Mouse (Mus musculus) heart, adult 2 months (tissue): ENCODE measurements around the gene Zfp513. TPM values are rescaled to one million over a fixed set of nuclear protein-coding genes. Genes with fewer than 3 reads are reported as not detected.

Experiments used
- DNase-seq, 2 experiments: peaks; one replicate each; pipeline ENCODE4 v3.0.0; 2021
- H3K27ac ChIP-seq: fragments of 200-600 bp; 2 replicates; pipeline ENCODE4 v1.8.1; 2022
- H3K27me3 ChIP-seq: fragments of 200-500 bp; 2 replicates; pipeline ENCODE4 v1.6.1; 2012; ENCODE audit warnings: mild to moderate bottlenecking, low read length, inconsistent platforms, mixed read lengths; ENCODE audit not compliant: control insufficient read depth, insufficient read depth
- H3K36me3 ChIP-seq: fragments of 200-500 bp; 2 replicates; pipeline ENCODE4 v1.6.1; 2012; ENCODE audit warnings: low read length, inconsistent platforms; ENCODE audit not compliant: control insufficient read depth, insufficient read depth
- H3K4me1 ChIP-seq: fragments of 200-500 bp; 2 replicates; pipeline ENCODE4 v1.6.1; 2011; ENCODE audit warnings: low read length; ENCODE audit not compliant: control insufficient read depth, insufficient read depth
- H3K4me3 ChIP-seq: fragments of 200-600 bp; 2 replicates; pipeline ENCODE4 v1.8.1; 2022
- H3K79me2 ChIP-seq: fragments of 200-500 bp; replicated peaks from 2 replicates; pipeline ENCODE4 v1.6.1; 2012; ENCODE audit warnings: mild to moderate bottlenecking, inconsistent platforms, low read length, moderate library complexity, mixed read lengths; ENCODE audit not compliant: control insufficient read depth, insufficient read depth
- H3K9ac ChIP-seq: fragments of 200-500 bp; 2 replicates; pipeline ENCODE4 v1.6.1; 2012; ENCODE audit warnings: low read depth, mild to moderate bottlenecking, control low read depth, inconsistent platforms, low read length, mixed read lengths
- CTCF ChIP-seq: fragments of 200-600 bp; IDR thresholded peaks from 2 replicates; pipeline ENCODE4 v1.8.1; 2022; ENCODE audit warnings: antibody characterized with exemption, mild to moderate bottlenecking, moderate library complexity
- EP300 ChIP-seq: fragments of 200-500 bp; IDR thresholded peaks from 2 replicates; pipeline ENCODE4 v1.6.1; 2011; ENCODE audit warnings: low read depth, low read length, control low read depth; ENCODE audit not compliant: insufficient read depth
- POLR2A ChIP-seq: fragments of 200-500 bp; IDR thresholded peaks from 2 replicates; pipeline ENCODE4 v1.6.1; 2011; ENCODE audit warnings: mild to moderate bottlenecking, low read depth, low read length, control low read depth; ENCODE audit not compliant: insufficient read depth
- WGBS: fragments of 180-500 bp; shearing (Covaris S2); methylation state at CpG from one replicate; pipeline ENCODE4 v1.1.7; 2018; 5-methylcytosine and 5-hydroxymethylcytosine counted together
- intact Hi-C: fragments of 180-260 bp; cut with DNase I; formaldehyde crosslinking; loops from one replicate; pipeline ENCODE4 v1.15.1; 2025
- polyA plus RNA-seq: library from polyadenylated mRNA; depleted of rRNA; stranded (reverse); fragments of >200 nt; gene quantifications from 2 replicates; pipeline ENCODE4 v1.2.3, GENCODE M21; 2012
- total RNA-seq, 2 experiments: library from RNA; stranded (reverse); gene quantifications; 2 replicates each; pipeline ENCODE4 v1.2.3; 2021

Gene Zfp513
- total and polyA plus RNA-seq, 3 experiments = 6.6 to 14.2 (median 8.1) TPM

GRCm38 (mm10) chr5:31183678-31184077, 18.4 kb downstream of the Zfp513 start:
- Histone ChIP-seq H3K4me3 (no peak overlapping the region), H3K27me3 (no peaks in the 10 kb centered on the region), H3K79me2 (no peaks in the 10 kb centered on the region), H3K4me1 (no peaks in the 10 kb centered on the region), H3K27ac (no peak overlapping the region), H3K36me3 (no peaks in the 10 kb centered on the region), H3K9ac (no peak overlapping the region)
- 40% methylated on average over 4 of the region's 4 CpGs for WGBS
- no peak for DNase-seq
- intact Hi-C loops = no loop called here
- no peak for TF ChIP-seq EP300
- no peak for TF ChIP-seq CTCF
- TF ChIP-seq POLR2A = no peak

GRCm38 (mm10) chr5:31181183-31181770, 20.8 kb downstream of the Zfp513 start:
- 0 out of 2 replicates have a peak, but pooled peaks cover 2% of the 10 kb centered on the region for H3K79me2 ChIP-seq
- WGBS = 91% methylated on average over 9 of the region's 9 CpGs
- H3K27me3 ChIP-seq = no peaks in the 10 kb centered on the region
- no peak overlapping the region for H3K4me3 ChIP-seq
- H3K27ac ChIP-seq = no peak overlapping the region
- DNase-seq = no peak
- H3K9ac ChIP-seq = no peak overlapping the region
- TF ChIP-seq CTCF = no peak
- TF ChIP-seq POLR2A = no peak
- no peak for TF ChIP-seq EP300
- intact Hi-C loops = loop anchor here (2.0 kb wide), 1 partner anchor 22 kb away; the partner anchor contains the start of gene Zfp513
- H3K4me1 ChIP-seq = no peaks in the 10 kb centered on the region
- no peaks in the 10 kb centered on the region; the same call in 1 of the 2 replicates for H3K36me3 ChIP-seq

GRCm38 (mm10) chr5:31179766-31180630, 22.1 kb downstream of the Zfp513 start, which contains the start of the genes Gm29609 and Gtf3c2:
TSS of gene Gm29609 (minus strand) at chr5:31179911.
TSS of gene Gtf3c2 (minus strand) at chr5:31180144.
- peak within 1 kb of the TSS; percentile 94 for H3K27ac ChIP-seq
- no peaks in the 10 kb centered on the region for H3K27me3 ChIP-seq
- no peaks in the 10 kb centered on the region; the same call in 1 of the 2 replicates for H3K36me3 ChIP-seq
- 0 out of 2 replicates have a peak, but pooled peaks cover 2% of the 10 kb centered on the region for H3K79me2 ChIP-seq
- peak within 1 kb of the TSS; percentile 79 for H3K4me3 ChIP-seq
- H3K9ac ChIP-seq = peak within 1 kb of the TSS; percentile 73
- intact Hi-C loops = loop anchor here (1.0 to 5.0 kb wide), 5 partner anchors 13 to 128 kb away; partner anchors contain the start of genes Cad, Eif2b4, Ift172 and Mpv17
- WGBS = 1% methylated on average over 59 of the region's 59 CpGs
- no peaks in the 10 kb centered on the region for H3K4me1 ChIP-seq
- DNase-seq = peak; percentile 93 to 95
- peak; percentile 29; the same call in 1 of the 2 replicates for TF ChIP-seq CTCF
- peak; percentile 88 for TF ChIP-seq POLR2A
- TF ChIP-seq EP300 = peak; percentile 69

GRCm38 (mm10) chr5:31179301-31179765, 22.8 kb downstream of the Zfp513 start:
- Histone ChIP-seq H3K4me3 (peak overlapping the region; percentile 79), H3K79me2 (peaks cover 4% of the 10 kb centered on the region; the same call in 1 of the 2 replicates), H3K27ac (peak overlapping the region; percentile 94), H3K9ac (peak overlapping the region; percentile 73), H3K27me3 (no peaks in the 10 kb centered on the region), H3K36me3 (no peaks in the 10 kb centered on the region; the same call in 1 of the 2 replicates), H3K4me1 (no peaks in the 10 kb centered on the region)
- WGBS = under 1% methylated on average over 25 of the region's 25 CpGs
- intact Hi-C loops = loop anchor here (2.0 to 5.0 kb wide), 2 partner anchors 25 to 127 kb away; partner anchors contain the start of genes Cad and Mpv17
- DNase-seq = no peak
- TF ChIP-seq POLR2A (no peak), EP300 (no peak), CTCF (no peak)

GRCm38 (mm10) chr5:31168630-31169029, 33.5 kb downstream of the Zfp513 start:
- DNase-seq = no peak
- Histone ChIP-seq H3K36me3 (peaks cover 7% of the 10 kb centered on the region), H3K9ac (no peak overlapping the region), H3K27ac (no peak overlapping the region), H3K4me3 (no peak overlapping the region), H3K79me2 (no peaks in the 10 kb centered on the region), H3K27me3 (no peaks in the 10 kb centered on the region), H3K4me1 (no peaks in the 10 kb centered on the region)
- TF ChIP-seq EP300 (no peak), CTCF (no peak), POLR2A (no peak)
- intact Hi-C loops = no loop called here
- WGBS = 80% methylated on average over 4 of the region's 4 CpGs
